Mouse (Mus musculus) embryonic fibroblast, embryonic 13.5 days (primary cell): ENCODE data around the gene Anapc5. TPM values are rescaled to one million over a fixed set of nuclear protein-coding genes. Genes with fewer than 3 reads are reported as not detected.

ENCODE experiments used
- H3K27ac ChIP-seq: 2 replicates; pipeline ENCODE4 v1.5.1; 2012; ENCODE audit warnings: low read length, control low read depth, inconsistent platforms; ENCODE audit not compliant: insufficient read depth
- H3K4me1 ChIP-seq: 2 replicates; pipeline ENCODE4 v1.6.1; 2011; ENCODE audit warnings: low read length; ENCODE audit not compliant: control insufficient read depth, insufficient read depth
- H3K4me3 ChIP-seq: 2 replicates; pipeline ENCODE4 v1.5.1; 2011; ENCODE audit warnings: mild to moderate bottlenecking, control low read depth, low read length; ENCODE audit not compliant: insufficient read depth
- CTCF ChIP-seq: IDR thresholded peaks from 2 replicates; pipeline ENCODE4 v1.5.1; 2011; ENCODE audit warnings: mild to moderate bottlenecking, control low read depth, low read length, moderate library complexity, borderline replicate concordance; ENCODE audit not compliant: insufficient read depth
- POLR2A ChIP-seq: IDR thresholded peaks from 2 replicates; pipeline ENCODE4 v1.6.1; 2011; ENCODE audit warnings: low read depth, mild to moderate bottlenecking, control low read depth, low read length, moderate library complexity
- polyA plus RNA-seq: library from polyadenylated mRNA; stranded (reverse); fragments of >200 nt; gene quantifications from 2 replicates; pipeline ENCODE4 v1.2.4, GENCODE M21; 2011; ENCODE audit warnings: low read depth; ENCODE audit not compliant: missing spikeins, insufficient read length

Anapc5 gene
- polyA plus RNA-seq, 1 experiment: 443 TPM

DNA sequence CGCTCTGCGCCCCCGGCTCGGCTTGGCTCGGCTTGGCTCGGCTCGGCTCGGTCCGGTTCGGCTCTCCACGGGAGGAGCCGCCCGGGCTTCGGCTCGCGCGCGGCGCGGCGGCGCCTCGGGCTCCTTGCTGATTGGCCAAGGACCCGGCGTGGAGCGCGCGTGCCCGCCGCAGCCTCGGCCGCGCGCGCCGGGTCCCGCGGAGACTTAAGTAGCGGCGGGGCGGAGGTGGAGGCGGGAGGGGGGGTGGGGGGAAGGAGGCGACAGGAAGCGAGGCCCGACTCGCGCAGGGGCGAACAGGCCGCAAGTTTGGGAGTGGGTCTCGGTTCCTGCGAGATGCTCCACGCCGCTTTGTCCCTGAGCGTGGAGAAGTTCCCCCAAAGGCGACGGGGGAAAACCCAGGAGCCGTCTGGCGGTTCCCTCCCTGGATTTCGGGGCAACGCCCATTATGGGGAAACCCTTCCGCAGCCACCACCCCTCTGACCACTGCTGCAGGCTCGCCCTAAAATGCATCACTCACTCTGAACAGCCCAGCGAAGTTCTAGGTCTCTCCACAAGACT, 41.8 kb downstream of the Anapc5 start, which contains the start of gene Camkk2:
TSS of gene Camkk2 (minus strand) at position 133 of the 558 bp plus-strand sequence.
- Histone ChIP-seq H3K4me1 (0 out of 2 replicates have a peak, but pooled peaks cover 2% of the 10 kb centered on the region), H3K4me3 (peak within 1 kb of the TSS; percentile 89), H3K27ac (peak within 1 kb of the TSS; percentile 91)
- TF ChIP-seq POLR2A (peak; percentile 84), CTCF (no peak)

DNA sequence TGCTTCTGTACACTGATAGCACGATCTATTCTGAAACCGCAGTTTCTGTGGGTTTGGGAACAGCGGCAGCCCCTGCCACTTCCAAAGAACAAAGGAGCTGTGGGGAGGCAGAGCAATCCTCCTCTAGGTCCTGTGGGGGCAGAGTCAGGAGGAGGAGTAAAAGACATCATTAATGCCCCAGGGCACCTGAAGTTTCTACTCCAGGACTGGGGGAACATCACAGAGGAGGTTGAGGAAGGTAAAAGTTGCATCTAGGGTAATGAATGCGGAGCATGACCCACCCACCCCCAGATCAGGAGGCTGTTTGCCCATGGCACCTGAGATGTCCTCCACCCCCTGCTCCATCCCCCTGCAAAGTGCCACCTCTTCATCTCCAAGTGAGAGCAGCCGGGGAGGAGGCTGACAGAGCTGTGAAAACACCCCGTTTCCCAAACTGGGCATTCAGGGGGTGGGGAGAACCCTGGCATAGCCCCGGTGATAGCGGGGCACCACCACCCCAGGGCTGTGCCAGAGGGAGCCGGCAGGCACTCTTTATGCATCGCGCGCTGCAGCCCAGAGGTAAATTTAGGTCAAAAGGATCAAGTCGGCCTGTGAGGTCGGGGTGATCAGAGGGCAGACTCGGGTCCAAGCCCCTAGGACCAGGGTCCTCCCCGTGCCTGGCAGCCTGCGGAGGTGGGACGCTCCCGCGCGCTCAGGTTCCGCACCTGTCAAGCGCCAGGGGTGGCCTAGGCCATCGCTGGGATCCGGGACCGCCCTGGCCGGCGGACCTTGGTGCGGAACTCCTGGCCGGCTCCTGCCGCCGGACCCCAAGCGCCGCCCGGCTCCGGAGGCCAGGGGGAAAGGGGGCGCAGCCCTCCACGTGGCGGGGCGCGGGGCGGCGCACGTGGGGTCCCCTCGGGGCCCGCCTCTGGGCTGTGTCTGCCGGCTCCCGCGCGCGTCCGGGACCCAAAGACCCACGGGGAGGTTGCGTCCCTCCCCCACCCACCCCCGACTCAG, 42.6 kb downstream of the Anapc5 start:
- H3K4me1 ChIP-seq: 0 out of 2 replicates have a peak, but pooled peaks cover 2% of the 10 kb centered on the region
- H3K27ac ChIP-seq: no peak overlapping the region
- no peak for TF ChIP-seq CTCF
- no peak for TF ChIP-seq POLR2A
- peak overlapping the region; percentile 89 for H3K4me3 ChIP-seq

DNA sequence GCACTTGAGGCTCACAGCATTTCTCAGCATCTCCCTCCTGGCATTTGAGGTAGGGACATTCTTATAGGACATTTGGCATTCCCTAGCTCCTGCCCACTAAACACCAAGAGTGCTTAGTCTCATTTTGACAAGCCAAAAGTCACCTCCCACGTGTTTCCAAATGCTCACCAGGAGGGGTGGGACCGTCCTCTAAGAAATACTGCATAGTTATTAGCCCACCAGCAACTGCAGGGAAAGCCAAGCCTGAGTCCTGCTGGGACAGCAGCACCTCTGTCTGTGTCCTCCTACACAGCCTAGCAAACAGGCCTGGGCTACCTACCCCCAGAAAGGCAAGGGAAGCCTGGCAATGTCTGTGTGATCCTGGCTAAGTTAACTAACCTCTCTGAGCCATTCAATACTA, 43.8 kb downstream of the Anapc5 start:
- TF ChIP-seq CTCF: no peak
- no peak for TF ChIP-seq POLR2A
- H3K4me3 ChIP-seq: no peak overlapping the region
- 0 out of 2 replicates have a peak, but pooled peaks cover 2% of the 10 kb centered on the region for H3K4me1 ChIP-seq
- H3K27ac ChIP-seq: no peak overlapping the region

DNA sequence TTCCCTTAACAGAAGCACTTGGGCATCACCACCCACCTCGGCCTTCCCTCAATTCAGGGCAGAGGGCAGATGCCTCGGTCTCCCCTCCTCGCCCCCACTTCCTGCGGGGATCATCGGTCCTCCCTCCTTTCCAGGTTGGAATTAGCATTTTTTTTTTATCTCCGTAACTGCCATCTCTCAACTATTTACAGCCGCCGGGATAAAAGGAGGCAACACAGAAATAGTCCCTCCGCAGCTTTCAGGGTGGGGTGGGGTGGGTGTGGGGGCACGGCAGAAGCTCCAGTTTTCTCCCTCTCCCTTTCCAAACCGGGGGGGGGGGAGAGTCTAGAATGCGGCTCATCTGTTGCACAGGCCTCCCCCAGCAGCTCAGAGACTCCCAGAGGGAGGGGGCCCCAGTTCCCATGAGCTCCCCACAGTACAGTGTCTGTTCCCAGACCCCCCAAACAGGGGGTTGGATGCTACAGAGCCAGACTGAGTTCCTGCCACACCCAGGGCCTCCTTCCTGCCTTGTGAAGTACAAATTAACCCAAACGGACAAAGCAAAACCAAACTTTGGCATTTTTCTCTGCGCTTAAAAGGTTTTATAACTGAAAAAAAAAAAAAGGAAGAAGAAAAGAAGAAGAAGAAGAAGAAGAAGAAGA, 45.4 kb downstream of the Anapc5 start:
- no peak overlapping the region for H3K4me3 ChIP-seq
- H3K4me1 ChIP-seq: 0 out of 2 replicates have a peak, but pooled peaks cover 2% of the 10 kb centered on the region
- TF ChIP-seq CTCF (no peak), POLR2A (no peak)
- no peak overlapping the region for H3K27ac ChIP-seq

DNA sequence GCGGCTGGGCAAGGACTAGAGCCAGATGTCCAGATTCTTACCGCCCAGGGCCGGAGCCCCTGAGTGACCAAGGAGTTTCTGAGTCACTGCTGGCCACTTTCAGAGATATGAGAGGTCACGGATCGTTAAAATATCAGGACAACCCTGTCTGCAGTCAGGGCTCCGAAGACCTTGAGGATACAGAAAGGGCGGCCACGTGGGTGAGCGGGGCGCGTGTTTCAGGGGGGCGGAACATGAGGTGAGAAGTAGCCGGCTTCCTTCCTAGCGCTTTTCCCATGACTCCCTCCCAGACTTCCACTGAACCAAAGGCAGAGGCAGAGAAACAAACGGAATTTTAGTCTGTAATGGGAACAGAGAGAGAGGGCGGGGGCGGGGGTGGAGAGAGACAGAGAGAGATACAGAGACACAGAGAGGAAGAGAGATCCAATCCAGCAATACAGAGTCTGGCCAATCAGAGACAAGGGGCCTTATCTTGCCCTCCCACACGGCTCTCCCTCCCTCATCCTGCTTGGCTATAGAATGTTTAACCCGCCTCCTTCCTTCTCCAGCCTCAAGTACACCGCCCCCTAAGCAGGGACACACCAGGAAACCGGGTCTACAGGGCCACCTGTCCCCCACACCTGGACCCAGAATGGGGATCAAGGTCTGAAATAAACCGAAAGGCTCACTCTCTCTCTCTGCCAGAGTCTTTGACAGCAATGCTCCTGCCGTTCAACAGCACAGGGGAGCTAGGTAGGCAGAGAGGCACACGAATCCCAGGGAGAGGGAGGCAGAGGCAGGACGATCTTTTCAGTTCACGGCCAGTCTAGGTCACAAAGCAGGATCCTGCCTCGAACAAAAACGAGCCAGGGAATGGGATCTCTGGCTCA, 46.2 kb downstream of the Anapc5 start:
- no peak overlapping the region for H3K27ac ChIP-seq
- TF ChIP-seq POLR2A: no peak
- no peak for TF ChIP-seq CTCF
- H3K4me1 ChIP-seq: peaks cover 6% of the 10 kb centered on the region; the same call in 1 of the 2 replicates
- no peak overlapping the region for H3K4me3 ChIP-seq

DNA sequence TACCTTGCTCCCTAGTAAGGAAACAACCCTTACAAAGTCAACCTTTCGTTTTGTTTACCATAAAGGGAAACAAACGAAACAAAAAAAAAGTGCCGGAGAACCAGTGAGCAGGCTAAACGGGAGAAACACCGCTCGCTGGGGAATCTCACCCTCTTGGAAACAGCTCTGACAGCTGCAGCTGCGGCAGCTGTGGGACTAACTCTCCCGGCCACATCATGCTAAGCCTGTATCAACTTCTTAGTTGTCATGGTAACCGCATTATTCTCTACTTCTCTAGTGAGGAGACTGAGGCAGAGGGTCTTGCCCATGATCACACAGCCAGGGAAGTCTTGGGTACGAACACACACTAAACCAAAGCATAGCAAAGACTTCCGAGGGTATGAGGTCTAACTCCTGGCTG, 47.4 kb downstream of the Anapc5 start:
- Histone ChIP-seq H3K4me3 (no peak overlapping the region), H3K27ac (no peak overlapping the region), H3K4me1 (peaks cover 6% of the 10 kb centered on the region; the same call in 1 of the 2 replicates)
- TF ChIP-seq POLR2A: no peak
- no peak for TF ChIP-seq CTCF

DNA sequence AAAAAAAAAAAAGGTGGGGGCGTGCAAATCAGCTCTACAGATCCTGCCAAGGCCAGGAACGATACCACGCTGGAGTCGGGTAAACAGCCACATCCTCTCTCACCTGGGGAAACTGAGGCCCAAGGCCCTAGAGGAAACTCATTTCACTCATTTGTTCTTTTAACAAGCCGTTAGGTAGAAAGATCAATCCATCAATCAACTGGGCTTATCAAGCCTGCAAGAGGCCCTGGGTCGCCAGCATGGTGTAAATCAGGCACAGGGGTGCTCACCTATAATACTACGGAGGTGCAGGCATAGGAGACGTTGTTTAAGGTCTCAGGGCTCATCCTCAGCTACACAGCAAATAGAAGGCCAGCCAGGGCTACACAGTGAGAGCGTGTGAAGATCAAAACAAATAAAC, 49.7 kb downstream of the Anapc5 start:
- Histone ChIP-seq H3K27ac (no peak overlapping the region; the same call in 1 of the 2 replicates), H3K4me1 (peaks cover 4% of the 10 kb centered on the region; the same call in 1 of the 2 replicates), H3K4me3 (no peak overlapping the region)
- TF ChIP-seq POLR2A: no peak
- no peak for TF ChIP-seq CTCF

DNA sequence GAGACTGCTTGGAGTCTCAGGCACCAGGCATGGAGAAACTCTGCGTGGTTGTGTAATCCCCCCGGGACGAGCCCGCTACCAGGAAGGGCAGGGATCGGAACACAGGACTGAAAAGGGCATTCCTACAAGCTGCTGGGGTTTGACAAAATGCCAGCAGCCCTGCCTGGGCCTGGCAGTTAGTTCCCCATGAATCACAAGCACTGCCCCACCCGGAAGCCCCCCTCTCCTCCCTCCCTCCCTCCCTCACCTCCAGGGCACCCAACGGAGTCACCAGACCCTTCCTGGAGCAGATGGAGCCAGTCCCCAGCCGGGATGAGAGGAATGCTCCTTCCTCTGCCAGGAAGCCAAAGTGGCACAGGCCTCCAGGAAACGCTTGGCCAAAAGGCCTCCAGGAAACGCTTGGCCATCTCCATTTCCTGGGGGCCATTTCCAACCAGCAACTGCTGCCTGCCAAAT, 50.3 kb downstream of the Anapc5 start:
- Histone ChIP-seq H3K27ac (peak overlapping the region; percentile 57), H3K4me1 (peaks cover 4% of the 10 kb centered on the region; the same call in 1 of the 2 replicates), H3K4me3 (no peak overlapping the region)
- no peak for TF ChIP-seq CTCF
- peak; percentile 31; the same call in 1 of the 2 replicates for TF ChIP-seq POLR2A

DNA sequence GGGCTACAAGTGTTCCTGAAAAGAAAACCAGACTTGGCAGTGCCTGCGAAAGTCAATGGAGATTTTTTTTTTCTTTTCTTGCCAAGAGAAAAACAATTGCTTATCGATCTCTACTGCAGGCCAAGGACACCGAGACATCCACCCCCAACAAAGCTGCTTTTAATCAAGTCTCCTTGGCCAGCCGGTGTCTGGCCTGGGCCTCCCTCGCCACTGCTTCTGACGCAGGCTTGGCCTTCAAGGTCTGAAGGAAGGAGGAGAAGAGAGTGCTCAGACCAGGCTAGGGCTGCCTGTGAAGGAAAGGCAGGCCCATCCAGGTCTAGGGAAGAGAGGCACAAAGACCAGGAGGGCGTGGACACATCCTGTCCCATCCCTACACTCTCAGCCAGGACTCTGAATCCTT, 50.8 kb downstream of the Anapc5 start:
- no peak overlapping the region for H3K4me3 ChIP-seq
- TF ChIP-seq CTCF (no peak), POLR2A (no peak)
- peaks cover 4% of the 10 kb centered on the region; the same call in 1 of the 2 replicates for H3K4me1 ChIP-seq
- peak overlapping the region; percentile 57 for H3K27ac ChIP-seq

DNA sequence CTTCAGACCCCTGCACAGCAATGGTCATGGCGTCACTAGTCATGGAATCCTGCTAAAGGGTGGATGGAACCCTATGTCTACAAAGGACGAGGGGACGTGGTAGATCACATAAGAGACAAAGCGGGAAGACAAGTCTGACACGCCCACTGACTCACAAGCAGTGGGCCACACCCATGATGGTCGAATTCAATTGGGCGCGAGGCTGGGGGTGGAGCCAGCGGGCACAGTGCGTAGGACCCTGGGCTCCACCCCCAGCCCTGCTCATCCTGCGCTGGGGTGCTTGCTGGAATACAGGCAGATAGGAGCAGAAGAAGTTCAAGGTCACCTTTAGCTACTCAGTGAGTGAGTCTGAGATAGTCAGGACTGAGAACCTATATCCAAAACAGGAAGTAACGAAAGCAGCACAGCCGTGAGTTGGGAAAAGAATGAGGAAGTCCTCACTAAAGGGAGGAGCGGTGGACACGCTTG, 52.0 kb downstream of the Anapc5 start:
- Histone ChIP-seq H3K4me1 (peaks cover 4% of the 10 kb centered on the region; the same call in 1 of the 2 replicates), H3K4me3 (no peak overlapping the region), H3K27ac (no peak overlapping the region)
- TF ChIP-seq CTCF (no peak), POLR2A (no peak)
